Mouse (Mus musculus): ENCODE data around the gene Trim6.
"Not testable (repeated sequence)": the region's sequence is repeated elsewhere in the genome, so short reads cannot be mapped to it uniquely, and the experiment has no call there.

DNA sequence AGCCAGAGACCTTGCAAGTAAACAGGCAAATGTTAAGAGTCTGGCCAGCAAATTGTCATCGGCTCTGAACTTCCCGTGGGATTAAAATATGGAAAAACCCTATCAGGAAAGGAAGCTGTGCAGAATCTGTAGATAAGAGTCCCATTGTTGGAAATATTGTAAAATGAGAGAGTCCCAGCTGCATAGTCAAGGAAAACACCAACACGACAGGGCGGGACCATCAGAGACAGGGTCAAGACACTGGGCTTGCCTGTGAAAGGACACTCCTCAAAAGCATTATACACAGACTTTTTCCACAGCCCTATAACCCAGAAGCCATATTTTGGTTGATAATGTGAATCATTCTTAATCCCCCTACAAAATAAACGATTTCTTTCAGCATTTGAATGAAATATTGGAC, 46.7 kb downstream of the Trim6 start:
- TF ChIP-seq CTCF (conservative IDR thresholded peaks at IDR 0.05; ENCODE audit: low read length); POU5F1 (IDR thresholded peaks at IDR 0.05; ENCODE audit: borderline replicate concordance, low read length): not testable (repeated sequence)
